Mouse (Mus musculus) MEL (cell line): ENCODE results near the gene Uqcc3. TPM values are rescaled to one million over a fixed set of nuclear protein-coding genes. Genes with fewer than 3 reads are reported as not detected.

Experiments used
- DNase-seq: peaks from one replicate; pipeline ENCODE4 v3.0.0; 2011; ENCODE audit warnings: low read depth, low spot score
- H3K27ac ChIP-seq: 2 replicates; pipeline ENCODE4 v1.5.1; 2012; ENCODE audit warnings: low read depth, mild to moderate bottlenecking, control low read depth, low read length, moderate library complexity; ENCODE audit not compliant: control insufficient read depth
- H3K27me3 ChIP-seq, 2 experiments: fragments of 150-350 bp in 1 of 2; sonication (generic) in 1 of 2; 2 replicates each; pipeline ENCODE4 v1.6.1; 2012; ENCODE audit warnings: low read length in 2 of 2, mild to moderate bottlenecking in 2 of 2, improper control_type of control experiment in 1 of 2, moderate library complexity in 1 of 2; ENCODE audit not compliant: insufficient read depth in 2 of 2, control insufficient read depth in 1 of 2
- H3K36me3 ChIP-seq, 2 experiments: 2 replicates each; pipeline ENCODE4 v1.6.1; 2012 to 2014; ENCODE audit warnings: low read length in 2 of 2, improper control_type of control experiment in 1 of 2, inconsistent platforms in 1 of 2, mild to moderate bottlenecking in 1 of 2; ENCODE audit not compliant: insufficient read depth in 2 of 2, control insufficient read depth in 1 of 2
- H3K4me1 ChIP-seq, 2 experiments: fragments of 150-350 bp in 1 of 2; sonication (generic) in 1 of 2; 2 replicates each; pipeline ENCODE4 v1.6.1; 2012; ENCODE audit warnings: low read length in 2 of 2, improper control_type of control experiment in 1 of 2, mild to moderate bottlenecking in 1 of 2; ENCODE audit not compliant: insufficient read depth in 2 of 2, control insufficient read depth in 1 of 2
- H3K4me3 ChIP-seq, 2 experiments: fragments of 150-350 bp in 1 of 2; sonication (generic) in 1 of 2; 2 replicates each; pipeline ENCODE4 v1.5.1; 2012; ENCODE audit warnings: low read depth in 2 of 2, low read length in 2 of 2, mild to moderate bottlenecking in 2 of 2, moderate library complexity in 2 of 2, control low read depth in 1 of 2, improper control_type of control experiment in 1 of 2; ENCODE audit not compliant: control insufficient read depth in 1 of 2, insufficient read depth in 1 of 2
- H3K79me2 ChIP-seq: 2 replicates; pipeline ENCODE4 v1.6.1; 2012; ENCODE audit warnings: mild to moderate bottlenecking, low read length, moderate library complexity; ENCODE audit not compliant: control insufficient read depth, poor library complexity, insufficient read depth
- H3K9ac ChIP-seq: 2 replicates; pipeline ENCODE4 v1.6.1; 2012; ENCODE audit warnings: low read depth, mild to moderate bottlenecking, control low read depth, low read length, moderate library complexity; ENCODE audit not compliant: control insufficient read depth, poor library complexity, severe bottlenecking
- H3K9me3 ChIP-seq: fragments of 150-350 bp; sonication (generic); replicated peaks from 2 replicates; pipeline ENCODE4 v1.6.1; 2012; ENCODE audit warnings: mild to moderate bottlenecking, low read length, improper control_type of control experiment, moderate library complexity; ENCODE audit not compliant: insufficient read depth
- BHLHE40 ChIP-seq: IDR thresholded peaks from 2 replicates; pipeline ENCODE4 v1.6.1; 2012; ENCODE audit warnings: low read depth, mild to moderate bottlenecking, inconsistent platforms, low read length, improper control_type of control experiment, borderline replicate concordance
- CHD1 ChIP-seq: IDR thresholded peaks from 2 replicates; pipeline ENCODE4 v1.6.1; 2012; ENCODE audit warnings: low read depth, mild to moderate bottlenecking, inconsistent platforms, low read length, improper control_type of control experiment
- CHD2 ChIP-seq: IDR thresholded peaks from 2 replicates; pipeline ENCODE4 v1.6.1; 2011; ENCODE audit warnings: low read length, improper control_type of control experiment
- E2F4 ChIP-seq: IDR thresholded peaks from 2 replicates; pipeline ENCODE4 v1.6.1; 2011; ENCODE audit warnings: low read depth, low read length, improper control_type of control experiment, borderline replicate concordance
- ELF1 ChIP-seq: IDR thresholded peaks from 2 replicates; pipeline ENCODE4 v1.6.1; 2014; ENCODE audit warnings: low read depth, mild to moderate bottlenecking, inconsistent platforms, low read length, improper control_type of control experiment, moderate library complexity
- GABPA ChIP-seq: IDR thresholded peaks from 2 replicates; pipeline ENCODE4 v1.6.1; 2012; ENCODE audit warnings: low read depth, mild to moderate bottlenecking, inconsistent platforms, low read length, improper control_type of control experiment, moderate library complexity
- JUND ChIP-seq: IDR thresholded peaks from 2 replicates; pipeline ENCODE4 v1.6.1; 2011; ENCODE audit warnings: low read depth, mild to moderate bottlenecking, improper control_type of control experiment, low read length
- KAT2A ChIP-seq: conservative IDR thresholded peaks from 2 replicates; pipeline ENCODE4 v1.6.1; 2012; ENCODE audit warnings: low read depth, low read length, improper control_type of control experiment, inconsistent platforms
- MAFK ChIP-seq: IDR thresholded peaks from 2 replicates; pipeline ENCODE4 v1.6.1; 2011; ENCODE audit warnings: low read depth, mild to moderate bottlenecking, low read length, improper control_type of control experiment, borderline replicate concordance
- MAZ ChIP-seq: IDR thresholded peaks from 2 replicates; pipeline ENCODE4 v1.6.1; 2012; ENCODE audit warnings: low read depth, mild to moderate bottlenecking, inconsistent platforms, low read length, improper control_type of control experiment
- MXI1 ChIP-seq: IDR thresholded peaks from 2 replicates; pipeline ENCODE4 v1.6.1; 2011; ENCODE audit warnings: mild to moderate bottlenecking, low read depth, low read length, improper control_type of control experiment
- MYB ChIP-seq: IDR thresholded peaks from 2 replicates; pipeline ENCODE4 v1.6.1; 2011; ENCODE audit warnings: mild to moderate bottlenecking, low read depth, low read length, improper control_type of control experiment
- NELFE ChIP-seq: IDR thresholded peaks from 2 replicates; pipeline ENCODE4 v1.6.1; 2011; ENCODE audit warnings: low read depth, low read length, improper control_type of control experiment
- POLR2AphosphoS2 ChIP-seq: IDR thresholded peaks from 2 replicates; pipeline ENCODE4 v1.6.1; 2011; ENCODE audit warnings: low read length, improper control_type of control experiment
- POLR2AphosphoS5 ChIP-seq: IDR thresholded peaks from 2 replicates; pipeline ENCODE4 v1.6.1; 2012; ENCODE audit warnings: low read depth, borderline replicate concordance, mild to moderate bottlenecking, inconsistent platforms, low read length, moderate library complexity, mixed read lengths
- RAD21 ChIP-seq: IDR thresholded peaks from 2 replicates; pipeline ENCODE4 v1.6.1; 2011; ENCODE audit warnings: mild to moderate bottlenecking, low read depth, low read length, improper control_type of control experiment
- RCOR1 ChIP-seq: IDR thresholded peaks from 2 replicates; pipeline ENCODE4 v1.6.1; 2012; ENCODE audit warnings: low read depth, mild to moderate bottlenecking, inconsistent platforms, low read length, improper control_type of control experiment
- SIN3A ChIP-seq: IDR thresholded peaks from 2 replicates; pipeline ENCODE4 v1.6.1; 2012; ENCODE audit warnings: low read length, improper control_type of control experiment, inconsistent platforms
- TBP ChIP-seq: IDR thresholded peaks from 2 replicates; pipeline ENCODE4 v1.8.0; 2011; ENCODE audit warnings: low read depth, low read length, improper control_type of control experiment
- TCF12 ChIP-seq: IDR thresholded peaks from 2 replicates; pipeline ENCODE4 v1.6.1; 2014; ENCODE audit warnings: low read depth, mild to moderate bottlenecking, inconsistent platforms, low read length, improper control_type of control experiment, moderate library complexity
- USF1 ChIP-seq: IDR thresholded peaks from 2 replicates; pipeline ENCODE4 v1.6.1; 2014; ENCODE audit warnings: low read depth, mild to moderate bottlenecking, inconsistent platforms, low read length, improper control_type of control experiment, moderate library complexity
- USF2 ChIP-seq, 2 experiments: IDR thresholded peaks; 2 replicates each; pipeline ENCODE4 v1.6.1; 2011 to 2012; ENCODE audit warnings: improper control_type of control experiment in 2 of 2, low read length in 2 of 2, borderline replicate concordance in 1 of 2, inconsistent platforms in 1 of 2, low read depth in 1 of 2, mild to moderate bottlenecking in 1 of 2; ENCODE audit not compliant: insufficient read depth in 1 of 2
- ZKSCAN1 ChIP-seq: IDR thresholded peaks from 2 replicates; pipeline ENCODE4 v1.6.1; 2012; ENCODE audit warnings: low read depth, mild to moderate bottlenecking, inconsistent platforms, low read length, improper control_type of control experiment, moderate library complexity
- ZMIZ1 ChIP-seq: IDR thresholded peaks from 2 replicates; pipeline ENCODE4 v1.6.1; 2012; ENCODE audit warnings: low read depth, mild to moderate bottlenecking, inconsistent platforms, low read length, improper control_type of control experiment, moderate library complexity
- ZNF384 ChIP-seq: IDR thresholded peaks from 2 replicates; pipeline ENCODE4 v1.6.1; 2012; ENCODE audit warnings: low read depth, mild to moderate bottlenecking, inconsistent platforms, low read length, improper control_type of control experiment
- polyA plus RNA-seq, 2 experiments: library from polyadenylated mRNA; stranded (reverse) in 1 of 2; unstranded in 1 of 2; fragments of >175 nt in 1 of 2; fragments of >200 nt in 1 of 2; gene quantifications; 2 replicates each; pipeline versions ENCODE4 v1.2.1 to v1.2.4; 2012; ENCODE audit warnings: low replicate concordance in 2 of 2, low read depth in 1 of 2; ENCODE audit not compliant: insufficient read length in 2 of 2, insufficient read depth in 1 of 2, missing spikeins in 1 of 2
- total RNA-seq: library from RNA; depleted of rRNA; stranded (reverse); fragments of 300-350 nt; gene quantifications from 2 replicates; pipeline ENCODE4 v1.2.3, GENCODE M21; 2012

Gene Uqcc3
- total and polyA plus RNA-seq, 3 experiments, result 49.4 to 55.0 TPM; not detected in 1

DNA sequence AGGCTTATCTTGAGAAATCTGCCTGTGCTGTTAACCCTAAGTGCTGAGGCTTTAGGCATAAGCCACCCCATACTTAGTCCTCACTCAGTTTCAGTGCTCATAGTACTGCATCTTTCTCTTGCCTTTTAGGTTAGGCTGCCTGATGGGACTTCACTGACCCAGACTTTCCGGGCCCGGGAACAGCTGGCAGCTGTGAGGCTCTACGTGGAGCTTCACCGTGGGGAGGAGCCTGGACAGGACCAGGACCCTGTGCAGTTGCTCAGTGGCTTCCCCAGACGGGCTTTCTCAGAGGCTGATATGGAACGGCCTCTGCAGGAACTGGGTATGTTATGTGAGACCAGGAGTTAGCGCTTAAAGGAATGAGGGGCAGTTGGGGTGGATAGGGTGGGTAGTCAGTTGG, 5.7 kb downstream of the Uqcc3 start:
- Histone ChIP-seq H3K36me3 (peaks cover 8 to 31% of the 10 kb centered on the region in 2 experiments), H3K9ac (no peak overlapping the region), H3K4me1 (peaks cover 10 to 21% of the 10 kb centered on the region in 2 experiments; a peak in 3 of 4 replicates), H3K9me3 (no peaks in the 10 kb centered on the region), H3K27me3 (no peaks in the 10 kb centered on the region), H3K4me3 (no peak overlapping the region), H3K27ac (no peak overlapping the region; the same call in 1 of the 2 replicates), H3K79me2 (peaks cover 15% of the 10 kb centered on the region)
- DNase-seq, result no peak
- TF ChIP-seq NELFE (no peak), JUND (no peak), MYB (no peak), KAT2A (no peak), ELF1 (no peak), GABPA (no peak), TCF12 (no peak), CHD2 (no peak), MAFK (no peak), USF2 (IDR thresholded peaks at IDR 0.05; ENCODE audit: borderline replicate concordance in 1 of 2, insufficient read depth in 1 of 2, low read depth in 1 of 2, low read length in 2 of 2) (no peak), POLR2AphosphoS2 (no peak), BHLHE40 (no peak), MXI1 (no peak), RAD21 (no peak), POLR2AphosphoS5 (no peak), MAZ (no peak), ZKSCAN1 (no peak), E2F4 (no peak), TBP (no peak), CHD1 (no peak)

DNA sequence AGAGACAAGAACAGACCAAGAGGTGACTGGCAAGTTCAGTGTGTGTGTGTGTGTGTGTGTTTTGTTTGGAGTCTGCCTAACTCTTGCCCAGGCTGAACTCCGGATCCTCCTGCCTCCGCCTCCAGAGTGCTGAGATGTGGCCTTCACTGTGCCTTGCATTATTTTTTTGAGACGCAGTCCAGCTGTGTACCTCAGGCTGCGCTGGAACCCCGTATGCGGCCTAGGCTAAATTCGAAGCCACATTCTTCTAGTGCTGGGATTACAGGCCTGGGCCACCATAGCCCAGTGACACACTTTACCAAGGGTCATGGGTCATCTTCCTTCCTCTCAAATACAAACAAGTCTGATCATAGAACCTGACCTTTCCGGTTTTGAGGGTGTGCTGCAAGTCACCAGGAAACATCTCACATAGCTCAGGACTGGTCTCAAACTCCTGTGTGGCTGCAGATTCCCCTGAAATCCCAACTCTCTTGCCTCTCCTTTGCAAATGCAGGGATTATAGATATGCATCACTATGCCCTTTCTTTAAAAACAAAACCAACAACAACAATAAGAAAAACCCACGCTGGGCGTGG, 8.4 kb downstream of the Uqcc3 start:
- peak overlapping the region; percentile 68 for H3K27ac ChIP-seq
- H3K9ac ChIP-seq, result peak overlapping the region; percentile 98
- H3K79me2 ChIP-seq, result peaks cover 15% of the 10 kb centered on the region
- H3K4me1 ChIP-seq, result peaks cover 10 to 21% of the 10 kb centered on the region in 2 experiments; a peak in 3 of 4 replicates
- DNase-seq, result no peak
- TF ChIP-seq RCOR1 (no peak), USF1 (no peak), SIN3A (no peak), GABPA (no peak), ZMIZ1 (no peak), ZNF384 (no peak), TBP (no peak)
- peak overlapping the region; percentile 73 to 94 for H3K4me3 ChIP-seq
- H3K9me3 ChIP-seq, result no peaks in the 10 kb centered on the region
- no peaks in the 10 kb centered on the region for H3K27me3 ChIP-seq
- H3K36me3 ChIP-seq, result peaks cover 8 to 26% of the 10 kb centered on the region in 2 experiments
